Mouse (Mus musculus): ENCODE measurements around the gene Drc3. TPM values are rescaled to one million over a fixed set of nuclear protein-coding genes. Genes with fewer than 3 reads are reported as not detected.

Gene Drc3
- polyA plus RNA-seq, 1 experiment: 0.33 TPM

DNA sequence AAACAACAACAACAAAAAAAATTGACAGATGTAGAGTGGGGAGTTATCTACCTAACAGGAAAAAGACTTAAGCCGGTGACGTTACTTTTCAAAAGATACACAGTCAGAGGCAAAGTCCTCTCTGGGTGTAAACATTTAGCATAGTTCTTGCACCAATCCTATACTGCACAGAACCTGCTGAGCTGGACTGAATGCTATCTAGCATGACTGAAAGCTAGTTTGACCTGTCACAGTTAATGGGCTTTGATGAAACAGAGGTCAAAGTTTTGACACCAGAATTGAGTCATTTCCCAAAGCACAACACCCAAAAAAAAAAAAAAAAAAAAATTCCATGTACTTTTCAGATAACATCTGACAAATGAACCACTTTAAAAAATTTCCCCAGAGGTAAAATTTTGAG is 2.8 kb downstream of the Drc3 start:
- peaks cover 6% of the 10 kb centered on the region; the same call in 1 of the 2 replicates for H3K4me1 ChIP-seq (ENCODE audit: control insufficient read depth, insufficient read depth, insufficient read length, low read length)

DNA sequence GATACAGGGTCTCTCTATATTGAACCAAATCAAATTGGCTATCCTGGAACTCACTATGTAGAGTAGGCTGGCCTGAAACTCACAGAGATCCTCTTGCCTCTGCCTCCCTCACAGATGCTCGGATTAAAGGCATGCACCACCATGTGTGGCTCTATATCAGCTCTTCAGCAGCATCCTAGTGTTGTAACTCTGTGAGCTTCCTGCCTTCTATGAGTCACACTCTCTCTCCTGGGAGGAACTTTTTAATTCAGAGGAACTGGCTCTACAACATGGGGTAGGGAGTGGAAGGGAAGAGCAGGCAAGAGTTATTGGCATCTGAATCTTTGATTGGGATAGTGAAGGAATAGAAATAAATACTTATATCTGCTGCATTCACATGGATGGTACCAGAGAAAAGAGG is 4.0 kb downstream of the Drc3 start:
- no peak for TF ChIP-seq CTCF (IDR thresholded peaks at IDR 0.05; ENCODE audit: extremely low read depth, insufficient read length, insufficient replicate concordance, low read depth, low read length)
- TF ChIP-seq POLR2A (IDR thresholded peaks at IDR 0.05; ENCODE audit: low read depth, low read length): no peak
- no peak overlapping the region for H3K27ac ChIP-seq (ENCODE audit: insufficient read depth, low read depth, low read length)

More for the DNA sequence above, 2.8 kb downstream of the Drc3 start:
- TF ChIP-seq CTCF (IDR thresholded peaks at IDR 0.05; ENCODE audit: extremely low read depth, insufficient read length, insufficient replicate concordance, low read depth, low read length) (no peak), POLR2A (IDR thresholded peaks at IDR 0.05; ENCODE audit: low read depth, low read length) (no peak)
- no peak overlapping the region for H3K4me3 ChIP-seq (ENCODE audit: low read depth, low read length)
- no peaks in the 10 kb centered on the region for H3K27me3 ChIP-seq (ENCODE audit: control insufficient read depth, insufficient read depth, low read length)
- H3K36me3 ChIP-seq (ENCODE audit: control insufficient read depth, insufficient read depth, low read length): no peaks in the 10 kb centered on the region
- WGBS: 23% methylated on average over 2 of the region's 2 CpGs
- peak overlapping the region; percentile 74; the same call in 1 of the 2 replicates for H3K27ac ChIP-seq (ENCODE audit: insufficient read depth, low read depth, low read length)

DNA sequence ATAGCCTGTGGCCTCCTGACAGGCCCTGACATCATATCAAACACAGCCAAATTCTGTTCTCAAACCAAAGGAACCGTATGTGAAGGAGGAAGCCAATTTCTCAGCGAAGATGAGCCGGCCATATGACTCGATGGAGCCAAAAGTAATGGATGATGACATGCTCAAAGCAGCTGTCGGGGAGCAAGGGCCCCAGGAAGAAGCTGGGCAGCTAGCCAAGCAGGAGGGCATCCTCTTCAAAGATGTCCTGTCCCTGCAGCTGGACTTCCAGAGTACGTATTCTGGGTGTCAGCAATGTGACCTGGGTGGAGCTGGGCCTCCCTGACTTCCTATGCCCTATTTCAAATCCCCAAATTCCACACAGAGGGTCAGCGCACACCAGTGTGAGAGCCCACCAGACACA is 5.4 kb downstream of the Drc3 start:
- no peaks in the 10 kb centered on the region for H3K27me3 ChIP-seq (ENCODE audit: control insufficient read depth, insufficient read depth, low read length)
- H3K27ac ChIP-seq (ENCODE audit: insufficient read depth, low read depth, low read length): no peak overlapping the region

More for the DNA sequence above, 4.0 kb downstream of the Drc3 start:
- WGBS: 59% methylated on average over 1 of the region's 1 CpGs
- Histone ChIP-seq H3K4me3 (ENCODE audit: low read depth, low read length) (no peak overlapping the region), H3K4me1 (ENCODE audit: control insufficient read depth, insufficient read depth, insufficient read length, low read length) (peaks cover 6% of the 10 kb centered on the region; the same call in 1 of the 2 replicates), H3K27me3 (ENCODE audit: control insufficient read depth, insufficient read depth, low read length) (no peaks in the 10 kb centered on the region), H3K36me3 (ENCODE audit: control insufficient read depth, insufficient read depth, low read length) (no peaks in the 10 kb centered on the region)

DNA sequence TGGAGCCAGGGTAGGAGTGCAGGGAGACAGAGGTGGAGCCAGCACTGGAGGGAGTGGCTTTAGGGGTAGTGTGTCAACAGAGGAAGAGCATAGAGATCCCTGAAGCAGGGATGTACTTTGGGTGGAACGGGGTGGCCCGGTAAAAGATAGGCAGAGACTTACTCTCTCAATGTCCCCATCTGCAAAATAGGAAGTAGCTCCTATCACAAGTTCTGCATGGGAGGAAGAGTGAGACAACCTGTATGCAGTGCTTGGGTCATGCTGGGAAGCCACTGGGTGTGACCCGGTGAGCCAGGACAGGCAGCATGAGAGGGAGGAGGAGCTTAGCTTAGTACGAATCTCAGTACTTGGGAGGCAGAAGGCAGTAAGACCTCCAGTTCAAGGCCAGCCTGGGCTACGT is 6.0 kb downstream of the Drc3 start:
- H3K4me3 ChIP-seq (ENCODE audit: low read depth, low read length): no peak overlapping the region
- no peak for TF ChIP-seq CTCF (IDR thresholded peaks at IDR 0.05; ENCODE audit: extremely low read depth, insufficient read length, insufficient replicate concordance, low read depth, low read length)
- no peak for TF ChIP-seq POLR2A (IDR thresholded peaks at IDR 0.05; ENCODE audit: low read depth, low read length)
- H3K27me3 ChIP-seq (ENCODE audit: control insufficient read depth, insufficient read depth, low read length): no peaks in the 10 kb centered on the region
- WGBS: 62% methylated on average over 5 of the region's 5 CpGs
- H3K36me3 ChIP-seq (ENCODE audit: control insufficient read depth, insufficient read depth, low read length): no peaks in the 10 kb centered on the region
- H3K4me1 ChIP-seq (ENCODE audit: control insufficient read depth, insufficient read depth, insufficient read length, low read length): peaks cover 6% of the 10 kb centered on the region; the same call in 1 of the 2 replicates
- H3K27ac ChIP-seq (ENCODE audit: insufficient read depth, low read depth, low read length): no peak overlapping the region

More for the DNA sequence above, 5.4 kb downstream of the Drc3 start:
- peaks cover 6% of the 10 kb centered on the region; the same call in 1 of the 2 replicates for H3K4me1 ChIP-seq (ENCODE audit: control insufficient read depth, insufficient read depth, insufficient read length, low read length)
- no peaks in the 10 kb centered on the region for H3K36me3 ChIP-seq (ENCODE audit: control insufficient read depth, insufficient read depth, low read length)
- no peak overlapping the region for H3K4me3 ChIP-seq (ENCODE audit: low read depth, low read length)
- TF ChIP-seq POLR2A (IDR thresholded peaks at IDR 0.05; ENCODE audit: low read depth, low read length): no peak
- no peak for TF ChIP-seq CTCF (IDR thresholded peaks at IDR 0.05; ENCODE audit: extremely low read depth, insufficient read length, insufficient replicate concordance, low read depth, low read length)
- 76% methylated on average over 7 of the region's 7 CpGs for WGBS

DNA sequence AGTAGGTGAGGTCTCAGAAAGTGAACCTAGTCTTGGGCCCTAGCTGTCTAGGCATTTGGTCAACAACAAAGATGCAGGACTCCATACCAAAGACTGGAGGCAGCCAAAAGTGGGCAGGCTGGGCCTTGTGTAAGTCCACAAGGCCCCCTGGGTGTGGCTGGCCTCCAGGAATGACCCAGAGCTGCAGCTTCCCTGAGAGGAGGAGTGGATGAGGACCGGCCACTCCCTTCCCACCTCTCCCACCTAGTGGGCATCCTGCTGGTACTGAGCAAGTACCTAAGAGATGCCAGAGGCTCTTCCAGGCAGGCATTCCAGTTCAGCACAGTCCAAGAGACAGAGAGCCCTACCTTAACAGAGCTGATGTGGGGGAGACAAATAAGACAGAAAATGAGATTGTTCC is 6.8 kb downstream of the Drc3 start:
- no peaks in the 10 kb centered on the region for H3K27me3 ChIP-seq (ENCODE audit: control insufficient read depth, insufficient read depth, low read length)
- 86% methylated on average over 1 of the region's 1 CpGs for WGBS
- no peaks in the 10 kb centered on the region for H3K36me3 ChIP-seq (ENCODE audit: control insufficient read depth, insufficient read depth, low read length)
- no peak overlapping the region for H3K27ac ChIP-seq (ENCODE audit: insufficient read depth, low read depth, low read length)
- no peak overlapping the region for H3K4me3 ChIP-seq (ENCODE audit: low read depth, low read length)
- peaks cover 6% of the 10 kb centered on the region; the same call in 1 of the 2 replicates for H3K4me1 ChIP-seq (ENCODE audit: control insufficient read depth, insufficient read depth, insufficient read length, low read length)
- TF ChIP-seq CTCF (IDR thresholded peaks at IDR 0.05; ENCODE audit: extremely low read depth, insufficient read length, insufficient replicate concordance, low read depth, low read length): no peak
- no peak for TF ChIP-seq POLR2A (IDR thresholded peaks at IDR 0.05; ENCODE audit: low read depth, low read length)

DNA sequence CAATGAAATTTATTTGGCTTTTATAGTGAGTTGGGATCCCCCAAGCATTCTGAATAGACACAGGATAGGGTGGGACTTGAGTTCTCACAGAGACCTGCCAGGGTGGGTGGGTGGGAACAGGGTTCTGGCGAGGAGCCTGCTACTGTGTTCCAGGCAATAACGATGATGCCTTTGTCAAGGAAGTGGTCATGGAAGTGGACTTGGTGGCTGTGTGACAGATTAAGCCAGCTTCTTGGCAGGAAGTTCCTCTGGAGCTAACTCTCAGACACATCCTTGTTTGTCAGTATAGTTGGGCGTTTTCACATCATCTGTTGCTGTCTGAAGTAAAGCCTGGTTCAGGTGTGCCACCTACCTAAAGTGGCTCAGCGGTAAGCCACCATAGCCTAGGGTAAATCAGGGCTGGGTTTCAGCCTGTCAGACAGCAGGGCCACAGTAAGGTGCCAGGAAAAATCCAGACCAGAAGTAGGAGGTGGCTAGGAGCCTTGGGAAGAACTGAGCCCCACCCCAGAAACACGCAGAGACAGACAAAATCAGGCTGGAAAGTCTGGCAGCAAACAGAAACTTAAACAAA is 7.6 kb downstream of the Drc3 start:
- Histone ChIP-seq H3K27me3 (ENCODE audit: control insufficient read depth, insufficient read depth, low read length) (no peaks in the 10 kb centered on the region), H3K4me1 (ENCODE audit: control insufficient read depth, insufficient read depth, insufficient read length, low read length) (peaks cover 6% of the 10 kb centered on the region; the same call in 1 of the 2 replicates), H3K27ac (ENCODE audit: insufficient read depth, low read depth, low read length) (no peak overlapping the region), H3K36me3 (ENCODE audit: control insufficient read depth, insufficient read depth, low read length) (no peaks in the 10 kb centered on the region), H3K4me3 (ENCODE audit: low read depth, low read length) (no peak overlapping the region)
- 55% methylated on average over 5 of the region's 5 CpGs for WGBS
- TF ChIP-seq POLR2A (IDR thresholded peaks at IDR 0.05; ENCODE audit: low read depth, low read length) (no peak), CTCF (IDR thresholded peaks at IDR 0.05; ENCODE audit: extremely low read depth, insufficient read length, insufficient replicate concordance, low read depth, low read length) (no peak)

DNA sequence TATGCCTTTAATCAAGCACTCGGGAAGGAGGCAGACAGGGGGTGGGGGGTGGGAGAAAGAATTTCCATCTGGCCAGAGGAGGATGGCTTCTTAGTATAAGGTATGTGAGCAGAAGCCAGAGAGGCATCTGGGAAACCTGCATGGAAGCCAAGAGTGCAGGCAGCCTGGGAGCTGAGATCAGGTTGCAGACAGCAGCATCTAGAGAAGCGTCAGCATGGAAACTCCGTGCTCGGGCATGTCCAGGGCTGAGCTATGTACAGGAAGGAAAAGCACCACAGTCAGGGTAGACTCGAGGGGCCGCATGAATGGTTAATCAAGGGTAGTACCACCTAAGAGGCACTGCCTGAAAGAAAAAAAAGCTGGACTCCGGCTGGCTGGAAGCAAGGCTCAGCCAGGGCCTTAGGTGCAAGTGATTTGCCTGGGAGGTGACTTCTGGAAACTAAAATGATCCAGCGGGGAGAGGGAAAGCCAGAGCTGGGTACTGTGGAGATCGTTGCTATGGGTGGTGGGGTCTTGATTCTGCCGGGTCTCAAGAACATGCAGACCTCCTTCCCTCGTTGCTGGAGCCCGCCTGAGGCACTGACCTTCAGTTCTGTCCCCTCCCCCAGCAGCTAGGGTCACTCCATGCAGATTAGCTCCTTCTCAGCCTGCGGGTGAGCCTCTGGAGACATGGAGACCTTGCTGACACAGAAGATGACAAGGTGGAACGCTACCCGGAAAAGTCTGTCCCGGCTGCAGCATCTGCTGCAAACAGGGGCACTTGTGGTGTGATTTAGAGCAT is 13.3 kb downstream of the Drc3 start:
- Histone ChIP-seq H3K4me1 (ENCODE audit: control insufficient read depth, insufficient read depth, insufficient read length, low read length) (peaks cover 3% of the 10 kb centered on the region; the same call in 1 of the 2 replicates), H3K36me3 (ENCODE audit: control insufficient read depth, insufficient read depth, low read length) (no peaks in the 10 kb centered on the region), H3K4me3 (ENCODE audit: low read depth, low read length) (no peak overlapping the region), H3K27ac (ENCODE audit: insufficient read depth, low read depth, low read length) (no peak overlapping the region), H3K27me3 (ENCODE audit: control insufficient read depth, insufficient read depth, low read length) (no peaks in the 10 kb centered on the region)
- TF ChIP-seq CTCF (IDR thresholded peaks at IDR 0.05; ENCODE audit: extremely low read depth, insufficient read length, insufficient replicate concordance, low read depth, low read length) (no peak), POLR2A (IDR thresholded peaks at IDR 0.05; ENCODE audit: low read depth, low read length) (no peak)
- WGBS: 55% methylated on average over 16 of the region's 16 CpGs

Measured in small intestine, adult 2 months (tissue).